Mouse (Mus musculus) effector memory CD4-positive, alpha-beta T cell, adult 5 months (primary cell): Measurements from ENCODE around the gene Olfr827. TPM values are rescaled to one million over a fixed set of nuclear protein-coding genes. Genes with fewer than 3 reads are reported as not detected.

Experiments used
- polyA plus RNA-seq: library from polyadenylated mRNA; unstranded; fragments of 100-300 nt; shearing (Covaris generic); gene quantifications from one replicate; pipeline ENCODE4 v1.2.1, GENCODE M21; 2017

Gene Olfr827
- not detected for polyA plus RNA-seq

GRCm38 (mm10) chr10:130214303-130214702 lies at the start of gene Olfr827:
Gene Olfr827, minus strand, starts transcription at chr10:130214403.

DNA sequence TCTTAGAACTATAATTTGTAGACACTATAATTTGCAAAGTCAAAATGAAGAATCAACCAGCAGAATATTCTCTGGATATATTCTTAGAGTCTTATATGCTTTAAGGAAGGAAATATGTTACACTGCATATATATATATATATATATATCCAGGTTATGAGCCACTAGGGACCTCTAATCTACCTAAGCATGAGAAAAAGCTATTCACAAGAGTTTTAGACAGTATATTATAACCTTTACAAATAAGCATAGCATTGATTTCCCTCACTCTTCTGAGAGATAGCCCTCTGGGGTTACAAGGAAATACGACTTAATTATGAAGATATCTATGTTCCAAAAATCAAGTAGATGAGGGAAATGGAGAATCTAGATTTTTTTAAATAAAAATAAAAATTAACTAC lies 30.1 kb downstream of the Olfr827 start, which contains the start of gene Olfr826:
Gene Olfr826, minus strand, starts transcription at position 101 of the 400 bp plus-strand sequence.

DNA sequence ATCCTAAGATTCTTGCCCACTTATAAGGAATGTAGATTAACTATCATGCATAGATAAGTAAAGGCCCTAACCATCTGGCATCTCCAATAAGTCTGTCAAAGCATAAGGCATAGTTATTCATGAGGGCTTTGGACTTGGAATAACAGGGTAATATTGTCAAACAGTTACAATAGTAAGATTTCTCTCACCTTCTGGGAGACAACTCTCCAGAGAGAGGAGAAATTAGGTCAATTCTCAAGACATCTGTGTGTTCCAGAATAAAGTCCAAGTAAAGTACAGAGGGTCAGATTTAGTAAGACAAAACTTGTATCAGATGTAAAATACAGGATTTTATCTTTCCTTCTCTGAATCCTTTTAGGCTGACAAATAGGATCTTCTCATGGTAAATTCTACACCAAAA lies 47.5 kb downstream of the Olfr827 start, which contains the start of gene Olfr825:
Gene Olfr825, minus strand, starts transcription at position 101 of the 400 bp plus-strand sequence.

Other genes with a start within 250 kb of the Olfr827 start
- not detected for gene Olfr819, start 247.1 kb downstream of the Olfr827 start, polyA plus RNA-seq
- not detected for gene Olfr247, start 238.3 kb downstream of the Olfr827 start, polyA plus RNA-seq
- gene Gm10310, start 229.3 kb downstream of the Olfr827 start, polyA plus RNA-seq: 0.31 TPM
- gene Olfr820, start 201.8 kb downstream of the Olfr827 start, polyA plus RNA-seq: not detected
- not detected for gene Olfr821, start 184.1 kb downstream of the Olfr827 start, polyA plus RNA-seq
- 0.19 TPM for gene Olfr822, start 143.2 kb downstream of the Olfr827 start, polyA plus RNA-seq
- not detected for gene Olfr823, start 99.0 kb downstream of the Olfr827 start, polyA plus RNA-seq
- gene Olfr824, start 84.4 kb downstream of the Olfr827 start, polyA plus RNA-seq: not detected
- gene Olfr825, start 47.6 kb downstream of the Olfr827 start, polyA plus RNA-seq: not detected
- not detected for gene Olfr826, start 30.2 kb downstream of the Olfr827 start, polyA plus RNA-seq
- gene Neurod4, start 65.8 kb upstream of the Olfr827 start, polyA plus RNA-seq: not detected
- gene Tespa1, start 108.5 kb upstream of the Olfr827 start, polyA plus RNA-seq: 227 TPM
- gene Vmn2r84, start 179.9 kb upstream of the Olfr827 start, polyA plus RNA-seq: 0.35 TPM
- gene Vmn2r85, start 215.3 kb upstream of the Olfr827 start, polyA plus RNA-seq: not detected
- 0.15 TPM for gene Vmn2r86, start 241.6 kb upstream of the Olfr827 start, polyA plus RNA-seq